Mouse (Mus musculus) C2C12 (cell line): Measurements from ENCODE around the gene Rbl1. TPM values are rescaled to one million over a fixed set of nuclear protein-coding genes. Genes with fewer than 3 reads are reported as not detected.

Experiments used
- H3K27me3 ChIP-seq: one replicate; pipeline ENCODE4 v1.6.1; 2011; ENCODE audit not compliant: control insufficient read depth, insufficient read depth, insufficient read length
- H3K36me3 ChIP-seq: one replicate; pipeline ENCODE4 v1.6.1; 2011; ENCODE audit not compliant: control insufficient read depth, insufficient read depth
- H3K4me3 ChIP-seq: one replicate; pipeline ENCODE4 v1.5.1; 2011; ENCODE audit warnings: mild to moderate bottlenecking, control low read depth; ENCODE audit not compliant: poor library complexity, insufficient read depth, severe bottlenecking
- H3K79me2 ChIP-seq: one replicate; pipeline ENCODE4 v1.6.1; 2011; ENCODE audit not compliant: control insufficient read depth, insufficient read depth
- H3K79me3 ChIP-seq: one replicate; pipeline ENCODE4 v1.6.1; 2011; ENCODE audit warnings: low read depth, control low read depth
- H3ac ChIP-seq: one replicate; pipeline ENCODE3; 2011; ENCODE audit warnings: low read depth; ENCODE audit not compliant: control insufficient read depth, insufficient read length
- CEBPB ChIP-seq: IDR thresholded peaks from one replicate; pipeline ENCODE4 v1.6.1; 2011; ENCODE audit warnings: low read depth, mild to moderate bottlenecking, control low read depth, moderate library complexity
- CTCF ChIP-seq: IDR thresholded peaks from one replicate; pipeline ENCODE4 v1.5.1; 2011; ENCODE audit not compliant: control insufficient read depth, insufficient read depth, insufficient read length
- FOSL1 ChIP-seq: IDR thresholded peaks from one replicate; pipeline ENCODE4 v1.8.0; 2011; ENCODE audit warnings: mild to moderate bottlenecking, low read length; ENCODE audit not compliant: poor library complexity, insufficient read depth, severe bottlenecking
- MAX ChIP-seq: IDR thresholded peaks from one replicate; pipeline ENCODE4 v1.6.1; 2011; ENCODE audit warnings: mild to moderate bottlenecking, control low read depth
- MYOD1 ChIP-seq: IDR thresholded peaks from one replicate; pipeline ENCODE4 v1.6.1; 2011; ENCODE audit warnings: low read depth; ENCODE audit not compliant: control insufficient read depth, insufficient read length
- MYOG ChIP-seq: IDR thresholded peaks from one replicate; pipeline ENCODE4 v1.6.1; 2011; ENCODE audit not compliant: control insufficient read depth, insufficient read length; ENCODE audit errors: extremely low read depth
- USF1 ChIP-seq: IDR thresholded peaks from one replicate; pipeline ENCODE4 v1.6.1; 2011; ENCODE audit warnings: low read depth, mild to moderate bottlenecking, control low read depth, moderate library complexity
- polyA plus RNA-seq: library from polyadenylated mRNA; unstranded; fragments of >200 nt; fragmentation: generic; extraction: Trizol; gene quantifications from one replicate; pipeline ENCODE4 v1.2.1, GENCODE M21; 2012; ENCODE audit warnings: missing spikeins

The Rbl1 gene
- polyA plus RNA-seq, 1 experiment, result 7.7 TPM

GRCm38 (mm10) chr2:157220108-157220507 lies 15.8 kb upstream of the Rbl1 start:
- peaks cover 33% of the 10 kb centered on the region for H3K27me3 ChIP-seq
- H3ac ChIP-seq, result no peak overlapping the region
- no peaks in the 10 kb centered on the region for H3K79me3 ChIP-seq
- no peak overlapping the region for H3K4me3 ChIP-seq
- no peaks in the 10 kb centered on the region for H3K36me3 ChIP-seq
- TF ChIP-seq MAX (no peak), FOSL1 (no peak), USF1 (no peak), CEBPB (no peak), CTCF (no peak), MYOD1 (no peak), MYOG (no peak)
- H3K79me2 ChIP-seq, result no peaks in the 10 kb centered on the region

- no peaks in the 10 kb centered on the region for H3K79me2 ChIP-seq
- peaks cover 14% of the 10 kb centered on the region for H3K27me3 ChIP-seq
- H3K79me3 ChIP-seq, result no peaks in the 10 kb centered on the region
- no peaks in the 10 kb centered on the region for H3K36me3 ChIP-seq
- H3ac ChIP-seq, result no peak overlapping the region
- no peak overlapping the region for H3K4me3 ChIP-seq
- no peak for TF ChIP-seq MAX
- no peak for TF ChIP-seq MYOG
- no peak for TF ChIP-seq MYOD1
- no peak for TF ChIP-seq CTCF
- TF ChIP-seq USF1, result no peak
- TF ChIP-seq FOSL1, result no peak
- TF ChIP-seq CEBPB, result no peak
Measured at GRCm38 (mm10) chr2:157211731-157212130, 7.4 kb upstream of the Rbl1 start.

- H3ac ChIP-seq, result peak overlapping the region; percentile 76
- no peaks in the 10 kb centered on the region for H3K27me3 ChIP-seq
- TF ChIP-seq FOSL1, result no peak
- TF ChIP-seq USF1, result no peak
- TF ChIP-seq MYOD1, result no peak
- TF ChIP-seq CTCF, result no peak
- no peak for TF ChIP-seq CEBPB
- H3K79me3 ChIP-seq, result peaks cover 14% of the 10 kb centered on the region
- H3K79me2 ChIP-seq, result peaks cover 29% of the 10 kb centered on the region
- peak overlapping the region; percentile 57 for H3K4me3 ChIP-seq
- peaks cover 20% of the 10 kb centered on the region for H3K36me3 ChIP-seq
Measured at GRCm38 (mm10) chr2:157203459-157204365, 622 bp downstream of the Rbl1 start.

- H3K27me3 ChIP-seq, result no peaks in the 10 kb centered on the region
- H3K79me2 ChIP-seq, result peaks cover 29% of the 10 kb centered on the region
- H3K79me3 ChIP-seq, result peaks cover 14% of the 10 kb centered on the region
- H3K4me3 ChIP-seq, result peak overlapping the region; percentile 57
- peaks cover 25% of the 10 kb centered on the region for H3K36me3 ChIP-seq
- no peak for TF ChIP-seq CEBPB
- no peak for TF ChIP-seq FOSL1
- no peak for TF ChIP-seq MYOG
- TF ChIP-seq MAX, result no peak
- no peak for TF ChIP-seq USF1
- no peak for TF ChIP-seq CTCF
- no peak for TF ChIP-seq MYOD1
- H3ac ChIP-seq, result no peak overlapping the region
Measured at GRCm38 (mm10) chr2:157203026-157203425, 1.3 kb downstream of the Rbl1 start.

- H3K4me3 ChIP-seq, result no peak overlapping the region
Measured at GRCm38 (mm10) chr2:157202361-157202760, 2.0 kb downstream of the Rbl1 start.

More at GRCm38 (mm10) chr2:157202361-157202760, 2.0 kb downstream of the Rbl1 start:
- Histone ChIP-seq H3K36me3 (peaks cover 31% of the 10 kb centered on the region), H3K27me3 (no peaks in the 10 kb centered on the region), H3K79me2 (peaks cover 29% of the 10 kb centered on the region), H3ac (no peak overlapping the region), H3K79me3 (peaks cover 17% of the 10 kb centered on the region)
- TF ChIP-seq FOSL1 (no peak), USF1 (no peak), MYOD1 (no peak), MAX (no peak), MYOG (no peak), CEBPB (no peak), CTCF (no peak)
